Mouse (Mus musculus): Measurements from ENCODE around the gene Ptp4a2. TPM values are rescaled to one million over a fixed set of nuclear protein-coding genes. Genes with fewer than 3 reads are reported as not detected.

Ptp4a2 gene
- polyA plus RNA-seq, 1 experiment, result 407 TPM

DNA sequence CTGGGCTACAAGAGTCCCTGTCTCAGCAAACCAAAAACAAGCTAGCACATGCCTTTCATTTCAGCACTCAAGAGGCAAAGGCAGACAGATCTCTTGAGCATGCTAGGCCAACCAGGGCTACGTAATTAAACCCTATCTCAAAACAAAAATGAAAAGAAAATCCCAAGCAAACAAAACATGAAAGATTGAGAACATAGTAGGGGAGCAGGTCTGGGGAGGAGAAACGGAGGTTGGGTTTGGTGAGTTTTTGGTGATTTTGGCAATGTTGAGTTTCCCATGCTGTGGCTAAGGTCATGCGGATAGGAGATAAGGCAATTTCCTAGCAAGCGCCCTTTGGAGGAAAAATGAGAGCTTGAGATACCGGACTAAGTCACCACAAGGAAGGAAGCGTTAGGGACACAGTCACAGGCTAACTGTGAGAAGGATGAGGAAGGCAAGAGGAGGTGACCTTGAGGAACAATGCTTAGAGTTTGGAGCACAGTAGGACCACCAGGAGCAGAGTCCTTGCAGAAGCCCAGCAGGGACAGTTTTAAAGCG, 18.3 kb upstream of the Ptp4a2 start:
- H3K4me3 ChIP-seq (ENCODE audit: low read depth, low read length), result no peak overlapping the region
- no peaks in the 10 kb centered on the region for H3K36me3 ChIP-seq (ENCODE audit: control insufficient read depth, insufficient read depth, low read length, poor library complexity, severe bottlenecking)
- H3K27me3 ChIP-seq (ENCODE audit: control insufficient read depth, insufficient read depth, low read length, poor library complexity, severe bottlenecking), result no peaks in the 10 kb centered on the region
- H3K9me3 ChIP-seq (replicated peaks; ENCODE audit: control insufficient read depth, insufficient read depth, low read length, poor library complexity, severe bottlenecking), result no peaks in the 10 kb centered on the region
- peaks cover 7% of the 10 kb centered on the region for H3K4me1 ChIP-seq (ENCODE audit: control insufficient read depth, insufficient read depth, low read length)
- peak overlapping the region; percentile 33; the same call in 1 of the 2 replicates for H3K27ac ChIP-seq (ENCODE audit: insufficient read depth, low read length)
- H3K9ac ChIP-seq (ENCODE audit: low read depth, poor library complexity, severe bottlenecking), result no peak overlapping the region
- no peak for TF ChIP-seq CTCF (IDR thresholded peaks at IDR 0.05; ENCODE audit: low read depth, low read length)
- no peak for TF ChIP-seq EP300 (IDR thresholded peaks at IDR 0.05; ENCODE audit: insufficient read depth, low read depth, low read length)
- TF ChIP-seq POLR2A (IDR thresholded peaks at IDR 0.05; ENCODE audit: insufficient read depth, low read length), result no peak

- TF ChIP-seq EP300 (IDR thresholded peaks at IDR 0.05; ENCODE audit: insufficient read depth, low read depth, low read length), result peak; percentile 61
- TF ChIP-seq POLR2A (IDR thresholded peaks at IDR 0.05; ENCODE audit: insufficient read depth, low read length), result no peak
- H3K9me3 ChIP-seq (replicated peaks; ENCODE audit: control insufficient read depth, insufficient read depth, low read length, poor library complexity, severe bottlenecking), result no peaks in the 10 kb centered on the region
- no peak overlapping the region for H3K9ac ChIP-seq (ENCODE audit: low read depth, poor library complexity, severe bottlenecking)
- no peaks in the 10 kb centered on the region for H3K27me3 ChIP-seq (ENCODE audit: control insufficient read depth, insufficient read depth, low read length, poor library complexity, severe bottlenecking)
- peaks cover 7% of the 10 kb centered on the region for H3K4me1 ChIP-seq (ENCODE audit: control insufficient read depth, insufficient read depth, low read length)
- no peaks in the 10 kb centered on the region for H3K36me3 ChIP-seq (ENCODE audit: control insufficient read depth, insufficient read depth, low read length, poor library complexity, severe bottlenecking)
- H3K27ac ChIP-seq (ENCODE audit: insufficient read depth, low read length), result peak overlapping the region; percentile 49
- no peak overlapping the region for H3K4me3 ChIP-seq (ENCODE audit: low read depth, low read length)
Measured at GRCm38 (mm10) chr4:129793713-129794329, 17.2 kb upstream of the Ptp4a2 start.

DNA sequence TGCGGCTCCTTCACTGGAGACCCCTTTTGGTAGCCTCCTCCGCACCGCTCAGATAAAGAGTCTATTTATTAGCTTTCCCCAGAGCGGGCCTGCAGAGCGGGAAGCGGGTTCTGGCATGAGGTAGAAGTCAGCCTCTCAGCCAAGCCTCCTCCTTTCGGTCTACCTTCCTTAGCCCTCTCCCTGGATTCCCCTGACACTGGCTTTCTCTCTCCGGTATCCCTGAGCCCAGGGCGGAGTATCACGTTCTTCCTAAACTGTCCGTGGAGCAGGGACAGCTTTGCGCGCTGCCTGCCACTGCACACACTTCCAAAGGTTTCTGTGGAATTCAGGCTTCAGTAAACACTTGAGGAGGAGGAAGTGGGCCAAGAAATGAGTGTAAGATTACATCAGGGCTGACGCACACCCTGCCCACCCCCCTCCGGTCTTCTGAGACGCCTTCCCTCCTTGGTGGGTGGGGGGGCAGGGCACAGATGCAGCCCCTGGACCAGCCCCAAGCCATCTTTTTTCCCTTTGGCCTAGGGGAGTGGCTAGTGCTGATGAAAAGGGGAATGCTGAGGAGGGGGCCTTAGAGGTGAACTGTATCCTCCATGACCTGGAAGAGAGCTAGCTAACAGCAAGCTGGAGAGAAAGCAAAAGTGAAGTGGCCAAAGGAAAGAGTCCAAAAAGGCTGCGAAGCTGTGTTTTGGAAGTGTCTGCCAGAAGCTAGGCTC, 15.7 kb upstream of the Ptp4a2 start:
- Histone ChIP-seq H3K9me3 (replicated peaks; ENCODE audit: control insufficient read depth, insufficient read depth, low read length, poor library complexity, severe bottlenecking) (no peaks in the 10 kb centered on the region), H3K27ac (ENCODE audit: insufficient read depth, low read length) (peak overlapping the region; percentile 89), H3K4me3 (ENCODE audit: low read depth, low read length) (peak overlapping the region; percentile 53), H3K9ac (ENCODE audit: low read depth, poor library complexity, severe bottlenecking) (peak overlapping the region; percentile 77), H3K4me1 (ENCODE audit: control insufficient read depth, insufficient read depth, low read length) (peaks cover 7% of the 10 kb centered on the region), H3K36me3 (ENCODE audit: control insufficient read depth, insufficient read depth, low read length, poor library complexity, severe bottlenecking) (no peaks in the 10 kb centered on the region), H3K27me3 (ENCODE audit: control insufficient read depth, insufficient read depth, low read length, poor library complexity, severe bottlenecking) (no peaks in the 10 kb centered on the region)
- TF ChIP-seq POLR2A (IDR thresholded peaks at IDR 0.05; ENCODE audit: insufficient read depth, low read length) (no peak), EP300 (IDR thresholded peaks at IDR 0.05; ENCODE audit: insufficient read depth, low read depth, low read length) (0 out of 2 replicates have a peak, but pooled peaks have one; percentile 9), CTCF (IDR thresholded peaks at IDR 0.05; ENCODE audit: low read depth, low read length) (no peak)

DNA sequence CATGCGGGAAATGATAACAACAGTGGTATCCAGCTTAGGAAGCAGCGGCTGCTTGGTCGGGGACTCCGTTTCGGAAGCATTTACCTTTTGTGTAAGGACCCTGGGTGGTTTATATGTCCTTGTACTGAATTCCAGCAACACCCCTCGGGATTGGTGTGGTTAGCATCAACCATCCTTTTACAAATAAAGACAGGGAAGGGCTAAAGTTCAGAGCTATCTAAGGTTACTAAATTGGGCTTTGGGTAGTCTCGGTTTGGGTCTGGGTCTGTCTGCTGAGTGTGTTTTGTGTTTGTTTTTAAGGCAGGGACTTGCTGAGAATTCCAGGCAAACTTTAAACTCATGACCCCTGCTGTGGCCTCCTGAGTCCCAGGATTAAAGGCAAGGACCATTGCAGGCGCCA, 15.2 kb upstream of the Ptp4a2 start:
- Histone ChIP-seq H3K36me3 (ENCODE audit: control insufficient read depth, insufficient read depth, low read length, poor library complexity, severe bottlenecking) (no peaks in the 10 kb centered on the region), H3K4me1 (ENCODE audit: control insufficient read depth, insufficient read depth, low read length) (peaks cover 7% of the 10 kb centered on the region), H3K4me3 (ENCODE audit: low read depth, low read length) (peak overlapping the region; percentile 53), H3K9ac (ENCODE audit: low read depth, poor library complexity, severe bottlenecking) (peak overlapping the region; percentile 77), H3K27me3 (ENCODE audit: control insufficient read depth, insufficient read depth, low read length, poor library complexity, severe bottlenecking) (no peaks in the 10 kb centered on the region), H3K9me3 (replicated peaks; ENCODE audit: control insufficient read depth, insufficient read depth, low read length, poor library complexity, severe bottlenecking) (no peaks in the 10 kb centered on the region), H3K27ac (ENCODE audit: insufficient read depth, low read length) (peak overlapping the region; percentile 89)
- TF ChIP-seq POLR2A (IDR thresholded peaks at IDR 0.05; ENCODE audit: insufficient read depth, low read length), result no peak
- TF ChIP-seq CTCF (IDR thresholded peaks at IDR 0.05; ENCODE audit: low read depth, low read length), result no peak
- TF ChIP-seq EP300 (IDR thresholded peaks at IDR 0.05; ENCODE audit: insufficient read depth, low read depth, low read length), result no peak

GRCm38 (mm10) chr4:129797985-129798384, 13.0 kb upstream of the Ptp4a2 start:
- peaks cover 3% of the 10 kb centered on the region for H3K4me1 ChIP-seq (ENCODE audit: control insufficient read depth, insufficient read depth, low read length)
- H3K27ac ChIP-seq (ENCODE audit: insufficient read depth, low read length), result 0 out of 2 replicates have a peak overlapping the region, but pooled peaks have one; percentile 15
- H3K9ac ChIP-seq (ENCODE audit: low read depth, poor library complexity, severe bottlenecking), result no peak overlapping the region
- no peaks in the 10 kb centered on the region for H3K27me3 ChIP-seq (ENCODE audit: control insufficient read depth, insufficient read depth, low read length, poor library complexity, severe bottlenecking)
- no peak overlapping the region for H3K4me3 ChIP-seq (ENCODE audit: low read depth, low read length)
- no peaks in the 10 kb centered on the region for H3K9me3 ChIP-seq (replicated peaks; ENCODE audit: control insufficient read depth, insufficient read depth, low read length, poor library complexity, severe bottlenecking)
- no peak for TF ChIP-seq POLR2A (IDR thresholded peaks at IDR 0.05; ENCODE audit: insufficient read depth, low read length)
- no peak for TF ChIP-seq EP300 (IDR thresholded peaks at IDR 0.05; ENCODE audit: insufficient read depth, low read depth, low read length)
- TF ChIP-seq CTCF (IDR thresholded peaks at IDR 0.05; ENCODE audit: low read depth, low read length), result no peak
- H3K36me3 ChIP-seq (ENCODE audit: control insufficient read depth, insufficient read depth, low read length, poor library complexity, severe bottlenecking), result no peaks in the 10 kb centered on the region

GRCm38 (mm10) chr4:129803368-129803767, 7.7 kb upstream of the Ptp4a2 start:
- H3K27me3 ChIP-seq (ENCODE audit: control insufficient read depth, insufficient read depth, low read length, poor library complexity, severe bottlenecking), result no peaks in the 10 kb centered on the region
- no peak overlapping the region for H3K4me3 ChIP-seq (ENCODE audit: low read depth, low read length)
- TF ChIP-seq EP300 (IDR thresholded peaks at IDR 0.05; ENCODE audit: insufficient read depth, low read depth, low read length) (no peak), POLR2A (IDR thresholded peaks at IDR 0.05; ENCODE audit: insufficient read depth, low read length) (peak; percentile 9)
- H3K9me3 ChIP-seq (replicated peaks; ENCODE audit: control insufficient read depth, insufficient read depth, low read length, poor library complexity, severe bottlenecking), result no peaks in the 10 kb centered on the region
- no peak overlapping the region for H3K27ac ChIP-seq (ENCODE audit: insufficient read depth, low read length)
- H3K36me3 ChIP-seq (ENCODE audit: control insufficient read depth, insufficient read depth, low read length, poor library complexity, severe bottlenecking), result no peaks in the 10 kb centered on the region
- H3K4me1 ChIP-seq (ENCODE audit: control insufficient read depth, insufficient read depth, low read length), result no peaks in the 10 kb centered on the region
- no peak overlapping the region for H3K9ac ChIP-seq (ENCODE audit: low read depth, poor library complexity, severe bottlenecking)

Data from ES-Bruce4 (cell line).